Mouse (Mus musculus): ENCODE measurements around the gene Rara. TPM values are rescaled to one million over a fixed set of nuclear protein-coding genes. Genes with fewer than 3 reads are reported as not detected.

Gene Rara
- polyA plus RNA-seq, 1 experiment from 2014 or later: 17.3 TPM

Other genes with a start within 250 kb of the Rara start
- gene Psmd3, start 245.3 kb upstream of the Rara start, polyA plus RNA-seq (2016; fragmentation: Nextera tagmentation; extraction: Ambion mirVana): 234 and 244 TPM in 2 replicates
- not detected in 2 replicates for gene Csf3, start 226.6 kb upstream of the Rara start, polyA plus RNA-seq (2016; fragmentation: Nextera tagmentation; extraction: Ambion mirVana)
- 96.5 and 97.7 TPM in 2 replicates for gene Med24, start 198.4 kb upstream of the Rara start, polyA plus RNA-seq (2016; fragmentation: Nextera tagmentation; extraction: Ambion mirVana)
- 45.3 and 47.6 TPM in 2 replicates for gene Thra, start 187.2 kb upstream of the Rara start, polyA plus RNA-seq (2016; fragmentation: Nextera tagmentation; extraction: Ambion mirVana)
- gene Nr1d1, start 152.5 kb upstream of the Rara start, polyA plus RNA-seq (2016; fragmentation: Nextera tagmentation; extraction: Ambion mirVana): 1.2 and 1.5 TPM in 2 replicates
- gene Msl1, start 132.3 kb upstream of the Rara start, polyA plus RNA-seq (2016; fragmentation: Nextera tagmentation; extraction: Ambion mirVana): 38.6 and 42.4 TPM in 2 replicates
- gene Casc3, start 122.9 kb upstream of the Rara start, polyA plus RNA-seq (2016; fragmentation: Nextera tagmentation; extraction: Ambion mirVana): 65.5 and 74.2 TPM in 2 replicates
- gene Rapgefl1, start 91.0 kb upstream of the Rara start, polyA plus RNA-seq (2016; fragmentation: Nextera tagmentation; extraction: Ambion mirVana): 3.0 and 3.1 TPM in 2 replicates
- 4.9 TPM in 2 replicates for gene Wipf2, start 64.2 kb upstream of the Rara start, polyA plus RNA-seq (2016; fragmentation: Nextera tagmentation; extraction: Ambion mirVana)
- gene Cdc6, start 20.0 kb upstream of the Rara start, polyA plus RNA-seq (2016; fragmentation: Nextera tagmentation; extraction: Ambion mirVana): 28.3 and 29.0 TPM in 2 replicates
- 0.67 and 0.80 TPM in 2 replicates for gene Gjd3, start 55.2 kb downstream of the Rara start, polyA plus RNA-seq (2016; fragmentation: Nextera tagmentation; extraction: Ambion mirVana)
- 305 and 311 TPM in 2 replicates for gene Top2a, start 96.4 kb downstream of the Rara start, polyA plus RNA-seq (2016; fragmentation: Nextera tagmentation; extraction: Ambion mirVana)
- 246 and 322 TPM in 2 replicates for gene Igfbp4, start 113.4 kb downstream of the Rara start, polyA plus RNA-seq (2016; fragmentation: Nextera tagmentation; extraction: Ambion mirVana)
- 0.12 and 0.19 TPM in 2 replicates for gene Tns4, start 161.5 kb downstream of the Rara start, polyA plus RNA-seq (2016; fragmentation: Nextera tagmentation; extraction: Ambion mirVana)
- 0.11 TPM in 1 of 2 replicates, not detected in the other for gene Ccr7, start 227.3 kb downstream of the Rara start, polyA plus RNA-seq (2016; fragmentation: Nextera tagmentation; extraction: Ambion mirVana)

Measured in midbrain, embryonic 12.5 days (tissue).